Mouse (Mus musculus): ENCODE results near the gene Gjb6. TPM values are rescaled to one million over a fixed set of nuclear protein-coding genes. Genes with fewer than 3 reads are reported as not detected.

The Gjb6 gene
- polyA plus RNA-seq, 1 experiment from 2014 or later, result 23.0 TPM

DNA sequence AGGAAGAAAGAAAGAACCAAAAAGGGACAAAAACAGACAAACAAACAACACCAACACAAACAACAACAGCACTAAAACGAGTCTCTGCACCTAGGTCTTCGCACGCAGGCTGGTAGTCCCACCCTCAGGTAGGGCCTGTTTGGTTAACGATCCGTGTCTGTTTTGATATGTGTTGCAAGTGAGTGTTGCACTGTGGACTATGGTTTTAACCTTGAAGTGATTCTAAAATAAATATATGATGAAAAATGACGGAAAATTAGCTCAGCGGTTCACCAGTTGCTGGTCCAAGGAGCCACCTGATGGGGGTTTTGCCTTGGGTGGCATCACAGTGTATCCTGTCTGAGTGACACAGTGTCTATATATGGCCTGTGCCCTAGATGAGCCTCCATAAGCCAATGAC is 31.8 kb downstream of the Gjb6 start:
- no peak for ATAC-seq (ENCODE audit: low FRiP score)

DNA sequence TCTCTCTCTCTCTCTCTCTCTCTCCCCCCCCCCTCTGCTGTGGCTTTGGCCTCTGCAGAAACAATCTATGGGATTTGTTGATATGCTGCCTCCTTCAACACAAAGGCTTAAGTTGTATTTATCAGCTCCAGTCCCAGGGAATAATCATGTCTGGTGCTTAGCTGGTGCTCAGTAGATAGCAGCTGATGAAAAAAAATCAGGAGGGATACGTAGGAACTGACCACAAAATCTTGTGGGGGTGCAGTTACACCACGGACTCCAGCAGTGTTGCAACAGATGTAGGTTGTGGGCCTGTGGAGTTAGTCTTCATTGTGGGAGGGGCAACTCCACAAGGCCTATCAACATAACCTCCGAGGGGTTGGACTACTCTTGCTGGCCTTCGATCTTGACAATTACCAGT is 37.6 kb downstream of the Gjb6 start:
- DNase-seq (ENCODE audit: low spot score), result no peak
- no peaks in the 10 kb centered on the region for H3K36me3 ChIP-seq (replicated peaks; ENCODE audit: control insufficient read depth, insufficient read depth)
- H3K27me3 ChIP-seq (ENCODE audit: control insufficient read depth, insufficient read depth, low read length), result no peaks in the 10 kb centered on the region

More for the DNA sequence above, 31.8 kb downstream of the Gjb6 start:
- no peaks in the 10 kb centered on the region for H3K36me3 ChIP-seq (replicated peaks; ENCODE audit: control insufficient read depth, insufficient read depth)
- no peak overlapping the region for H3K9ac ChIP-seq
- H3K9me3 ChIP-seq (ENCODE audit: control insufficient read depth, low read length), result no peaks in the 10 kb centered on the region
- no peak overlapping the region; the same call in 1 of the 2 replicates for H3K4me2 ChIP-seq (replicated peaks)
- no peak overlapping the region for H3K27ac ChIP-seq
- H3K4me3 ChIP-seq (replicated peaks; ENCODE audit: low read length), result no peak overlapping the region
- no peak for DNase-seq (ENCODE audit: low spot score)
- H3K4me1 ChIP-seq (replicated peaks; ENCODE audit: control insufficient read depth, insufficient read depth, low read length), result peaks cover 10% of the 10 kb centered on the region
- WGBS, result 90% methylated on average over 7 of the region's 7 CpGs
- H3K27me3 ChIP-seq (ENCODE audit: control insufficient read depth, insufficient read depth, low read length), result peaks cover 50% of the 10 kb centered on the region

GRCm38 (mm10) chr14:57093029-57093428 is 40.4 kb downstream of the Gjb6 start:
- DNase-seq (ENCODE audit: low spot score) (no peak), ATAC-seq (ENCODE audit: low FRiP score) (no peak)
- Histone ChIP-seq H3K9ac (no peak overlapping the region), H3K36me3 (replicated peaks; ENCODE audit: control insufficient read depth, insufficient read depth) (no peaks in the 10 kb centered on the region), H3K9me3 (ENCODE audit: control insufficient read depth, low read length) (no peaks in the 10 kb centered on the region), H3K27ac (no peak overlapping the region), H3K4me2 (replicated peaks) (no peak overlapping the region), H3K4me3 (replicated peaks; ENCODE audit: low read length) (no peak overlapping the region), H3K27me3 (ENCODE audit: control insufficient read depth, insufficient read depth, low read length) (no peaks in the 10 kb centered on the region), H3K4me1 (replicated peaks; ENCODE audit: control insufficient read depth, insufficient read depth, low read length) (no peaks in the 10 kb centered on the region)
- WGBS, result 11% methylated on average over 8 of the region's 8 CpGs

More for the DNA sequence above, 37.6 kb downstream of the Gjb6 start:
- 76% methylated on average over 4 of the region's 4 CpGs for WGBS
- no peak for ATAC-seq (ENCODE audit: low FRiP score)
- H3K4me1 ChIP-seq (replicated peaks; ENCODE audit: control insufficient read depth, insufficient read depth, low read length), result no peaks in the 10 kb centered on the region
- no peak overlapping the region for H3K4me2 ChIP-seq (replicated peaks)
- H3K27ac ChIP-seq, result no peak overlapping the region
- no peak overlapping the region for H3K9ac ChIP-seq
- H3K9me3 ChIP-seq (ENCODE audit: control insufficient read depth, low read length), result no peaks in the 10 kb centered on the region
- no peak overlapping the region for H3K4me3 ChIP-seq (replicated peaks; ENCODE audit: low read length)

GRCm38 (mm10) chr14:57090001-57090400 is 43.4 kb downstream of the Gjb6 start:
- H3K27ac ChIP-seq, result no peak overlapping the region
- 60% methylated on average over 2 of the region's 2 CpGs for WGBS
- no peak overlapping the region for H3K9ac ChIP-seq
- ATAC-seq (ENCODE audit: low FRiP score) (no peak), DNase-seq (ENCODE audit: low spot score) (no peak)
- no peaks in the 10 kb centered on the region for H3K4me1 ChIP-seq (replicated peaks; ENCODE audit: control insufficient read depth, insufficient read depth, low read length)
- no peak overlapping the region for H3K4me3 ChIP-seq (replicated peaks; ENCODE audit: low read length)
- no peaks in the 10 kb centered on the region for H3K9me3 ChIP-seq (ENCODE audit: control insufficient read depth, low read length)
- H3K36me3 ChIP-seq (replicated peaks; ENCODE audit: control insufficient read depth, insufficient read depth), result no peaks in the 10 kb centered on the region
- H3K27me3 ChIP-seq (ENCODE audit: control insufficient read depth, insufficient read depth, low read length), result no peaks in the 10 kb centered on the region
- H3K4me2 ChIP-seq (replicated peaks), result no peak overlapping the region

DNA sequence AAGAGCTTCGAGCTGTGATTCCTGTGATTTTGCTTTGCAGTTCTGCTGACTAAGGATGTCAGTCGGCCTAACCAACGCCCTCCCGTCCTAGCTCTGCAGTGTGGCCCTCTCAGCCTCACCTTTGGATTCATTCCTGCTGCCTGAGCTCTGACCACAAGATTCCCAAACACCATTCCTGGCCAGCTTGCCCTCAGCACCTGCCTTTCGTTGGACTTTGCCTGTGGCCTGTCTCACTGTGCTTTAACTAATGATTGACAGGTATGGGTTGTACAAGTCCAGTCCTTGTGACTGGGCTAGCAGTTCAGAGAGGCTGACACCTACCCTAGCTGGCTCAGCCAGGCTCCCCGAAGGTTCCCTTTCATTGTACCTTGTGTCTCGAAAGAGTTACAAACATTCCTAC is 44.3 kb downstream of the Gjb6 start:
- H3K9me3 ChIP-seq (ENCODE audit: control insufficient read depth, low read length), result no peaks in the 10 kb centered on the region
- H3K27ac ChIP-seq, result no peak overlapping the region
- H3K27me3 ChIP-seq (ENCODE audit: control insufficient read depth, insufficient read depth, low read length), result no peaks in the 10 kb centered on the region
- H3K4me2 ChIP-seq (replicated peaks), result no peak overlapping the region
- no peak for DNase-seq (ENCODE audit: low spot score)
- H3K4me3 ChIP-seq (replicated peaks; ENCODE audit: low read length), result no peak overlapping the region
- no peak for ATAC-seq (ENCODE audit: low FRiP score)
- H3K9ac ChIP-seq, result no peak overlapping the region
- no peaks in the 10 kb centered on the region for H3K36me3 ChIP-seq (replicated peaks; ENCODE audit: control insufficient read depth, insufficient read depth)
- 87% methylated on average over 7 of the region's 7 CpGs for WGBS
- H3K4me1 ChIP-seq (replicated peaks; ENCODE audit: control insufficient read depth, insufficient read depth, low read length), result no peaks in the 10 kb centered on the region

- no peak for ATAC-seq (ENCODE audit: low FRiP score)
- Histone ChIP-seq H3K4me3 (replicated peaks; ENCODE audit: low read length) (no peak overlapping the region), H3K27me3 (ENCODE audit: control insufficient read depth, insufficient read depth, low read length) (no peaks in the 10 kb centered on the region), H3K4me1 (replicated peaks; ENCODE audit: control insufficient read depth, insufficient read depth, low read length) (no peaks in the 10 kb centered on the region), H3K27ac (no peak overlapping the region), H3K36me3 (replicated peaks; ENCODE audit: control insufficient read depth, insufficient read depth) (no peaks in the 10 kb centered on the region), H3K4me2 (replicated peaks) (no peak overlapping the region), H3K9ac (no peak overlapping the region), H3K9me3 (ENCODE audit: control insufficient read depth, low read length) (no peaks in the 10 kb centered on the region)
- 79% methylated on average over 11 of the region's 11 CpGs for WGBS
- DNase-seq (ENCODE audit: low spot score), result no peak
These were observed 49.2 kb downstream of the Gjb6 start for GRCm38 (mm10) chr14:57084180-57084668.

DNA sequence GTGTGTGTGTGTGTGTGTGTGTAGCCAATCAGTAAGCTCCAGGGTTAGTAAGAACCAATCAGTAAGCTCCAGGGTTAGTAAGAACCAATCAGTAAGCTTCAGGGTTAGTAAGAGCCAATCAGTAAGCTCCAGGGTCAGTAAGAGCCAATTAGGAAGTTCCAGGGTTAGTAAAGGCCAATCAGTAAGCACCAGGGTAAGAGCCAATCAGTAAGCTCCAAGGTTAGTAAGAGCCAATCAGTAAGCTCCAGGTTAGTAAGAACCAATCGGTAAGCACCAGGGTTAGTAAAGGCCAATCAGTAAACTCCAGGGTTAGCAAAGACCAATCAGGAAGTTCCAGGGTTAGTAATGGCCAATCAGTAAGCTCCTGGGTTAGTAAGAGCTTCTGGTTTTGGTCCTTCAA is 50.5 kb downstream of the Gjb6 start:
- DNase-seq (ENCODE audit: low spot score) (no peak), ATAC-seq (ENCODE audit: low FRiP score) (no peak)
- H3K4me3 ChIP-seq (replicated peaks; ENCODE audit: low read length), result no peak overlapping the region
- WGBS, result 100% methylated on average over 1 of the region's 1 CpGs
- no peaks in the 10 kb centered on the region for H3K9me3 ChIP-seq (ENCODE audit: control insufficient read depth, low read length)
- H3K4me1 ChIP-seq (replicated peaks; ENCODE audit: control insufficient read depth, insufficient read depth, low read length), result no peaks in the 10 kb centered on the region
- no peaks in the 10 kb centered on the region for H3K36me3 ChIP-seq (replicated peaks; ENCODE audit: control insufficient read depth, insufficient read depth)
- H3K9ac ChIP-seq, result no peak overlapping the region
- H3K27me3 ChIP-seq (ENCODE audit: control insufficient read depth, insufficient read depth, low read length), result no peaks in the 10 kb centered on the region
- no peak overlapping the region for H3K27ac ChIP-seq
- no peak overlapping the region for H3K4me2 ChIP-seq (replicated peaks)

- Histone ChIP-seq H3K36me3 (replicated peaks; ENCODE audit: control insufficient read depth, insufficient read depth) (no peaks in the 10 kb centered on the region), H3K9ac (no peak overlapping the region), H3K9me3 (ENCODE audit: control insufficient read depth, low read length) (no peaks in the 10 kb centered on the region), H3K4me1 (replicated peaks; ENCODE audit: control insufficient read depth, insufficient read depth, low read length) (no peaks in the 10 kb centered on the region), H3K4me2 (replicated peaks) (no peak overlapping the region), H3K27ac (no peak overlapping the region), H3K27me3 (ENCODE audit: control insufficient read depth, insufficient read depth, low read length) (no peaks in the 10 kb centered on the region), H3K4me3 (replicated peaks; ENCODE audit: low read length) (no peak overlapping the region)
- DNase-seq (ENCODE audit: low spot score) (no peak), ATAC-seq (ENCODE audit: low FRiP score) (no peak)
- 85% methylated on average over 6 of the region's 6 CpGs for WGBS
These were observed 57.9 kb downstream of the Gjb6 start for GRCm38 (mm10) chr14:57075537-57075936.
